Mouse (Mus musculus) hindbrain, embryonic 12.5 days (tissue): Measurements from ENCODE around the gene Frem3. TPM values are rescaled to one million over a fixed set of nuclear protein-coding genes. Genes with fewer than 3 reads are reported as not detected.
A peak's percentile ranks its signal among the peaks of the same experiment; 100 is the strongest.

Experiments
- ATAC-seq: fragments of 200-750 bp; cut with Nextera tagmentation; 2 replicates; pipeline ENCODE4 v1.8.0; 2017; ENCODE audit warnings: moderate TSS enrichment; ENCODE audit not compliant: low FRiP score
- H3K27ac ChIP-seq: fragments of 300-500 bp; sonication (generic); 2 replicates; pipeline ENCODE4 v1.5.1; 2016; ENCODE audit warnings: mild to moderate bottlenecking
- H3K27me3 ChIP-seq: fragments of 300-500 bp; sonication (generic); 2 replicates; pipeline ENCODE4 v1.6.1; 2016; ENCODE audit warnings: mild to moderate bottlenecking
- H3K36me3 ChIP-seq: fragments of 300-500 bp; sonication (generic); 2 replicates; pipeline ENCODE4 v1.6.1; 2016; ENCODE audit warnings: mild to moderate bottlenecking
- H3K4me1 ChIP-seq: fragments of 300-500 bp; sonication (generic); 2 replicates; pipeline ENCODE4 v1.6.1; 2016
- H3K4me2 ChIP-seq: fragments of 300-500 bp; sonication (generic); replicated peaks from 2 replicates; pipeline ENCODE4 v1.6.1; 2016; ENCODE audit warnings: mild to moderate bottlenecking
- H3K4me3 ChIP-seq: fragments of 300-500 bp; sonication (generic); 2 replicates; pipeline ENCODE4 v1.5.1; 2016; ENCODE audit warnings: mild to moderate bottlenecking
- H3K9ac ChIP-seq: fragments of 300-500 bp; sonication (generic); 2 replicates; pipeline ENCODE4 v1.6.1; 2016; ENCODE audit warnings: mild to moderate bottlenecking, moderate library complexity
- H3K9me3 ChIP-seq: fragments of 300-500 bp; sonication (generic); replicated peaks from 2 replicates; pipeline ENCODE4 v1.6.1; 2016; ENCODE audit warnings: mild to moderate bottlenecking
- WGBS: fragments of 180-500 bp; shearing (Covaris S2); methylation state at CpG from one replicate; pipeline ENCODE4 v1.1.7; 2016; 5-methylcytosine and 5-hydroxymethylcytosine counted together
- polyA plus RNA-seq: library from polyadenylated mRNA; unstranded; fragments of >200 nt; fragmentation: Nextera tagmentation; extraction: Ambion mirVana; gene quantifications from 2 replicates; pipeline ENCODE4 v1.2.1, GENCODE M21; 2016

The Frem3 gene
- polyA plus RNA-seq: not detected in 2 replicates

- 2% methylated on average over 32 of the region's 32 CpGs for WGBS
- H3K9ac ChIP-seq: no peak within 1 kb of the TSS
- no peak for ATAC-seq
- peak within 1 kb of the TSS; percentile 6 for H3K4me3 ChIP-seq
- peak within 1 kb of the TSS; percentile 46 for H3K4me2 ChIP-seq
- no peaks in the 10 kb centered on the region for H3K9me3 ChIP-seq
- no peaks in the 10 kb centered on the region for H3K36me3 ChIP-seq
- peaks cover 26% of the 10 kb centered on the region for H3K27me3 ChIP-seq
- peaks cover 6% of the 10 kb centered on the region; the same call in 1 of the 2 replicates for H3K4me1 ChIP-seq
- no peak within 1 kb of the TSS for H3K27ac ChIP-seq
These were observed at the start of gene Frem3 for GRCm38 (mm10) chr8:80610549-80611440. Gene Frem3, plus strand, starts transcription at chr8:80611080.

GRCm38 (mm10) chr8:80564205-80564839, 46.6 kb upstream of the Frem3 start:
- H3K27me3 ChIP-seq: no peaks in the 10 kb centered on the region
- H3K36me3 ChIP-seq: no peaks in the 10 kb centered on the region
- H3K9me3 ChIP-seq: no peaks in the 10 kb centered on the region
- no peak overlapping the region for H3K4me3 ChIP-seq
- H3K4me1 ChIP-seq: peaks cover 6% of the 10 kb centered on the region; the same call in 1 of the 2 replicates
- no peak overlapping the region for H3K9ac ChIP-seq
- no peak overlapping the region for H3K27ac ChIP-seq
- WGBS: 61% methylated on average over 3 of the region's 3 CpGs
- H3K4me2 ChIP-seq: no peak overlapping the region
- ATAC-seq: 0 out of 2 replicates have a peak, but pooled peaks have one; percentile 29

- no peak overlapping the region for H3K27ac ChIP-seq
- no peak overlapping the region for H3K9ac ChIP-seq
- H3K36me3 ChIP-seq: no peaks in the 10 kb centered on the region
- H3K9me3 ChIP-seq: no peaks in the 10 kb centered on the region
- WGBS: 88% methylated on average over 1 of the region's 1 CpGs
- H3K27me3 ChIP-seq: no peaks in the 10 kb centered on the region
- H3K4me3 ChIP-seq: no peak overlapping the region
- no peak overlapping the region for H3K4me2 ChIP-seq
- ATAC-seq: no peak
- peaks cover 6% of the 10 kb centered on the region; the same call in 1 of the 2 replicates for H3K4me1 ChIP-seq
These were observed 43.4 kb upstream of the Frem3 start for GRCm38 (mm10) chr8:80567471-80567870.

GRCm38 (mm10) chr8:80568243-80568995, 42.5 kb upstream of the Frem3 start:
- Histone ChIP-seq H3K27me3 (no peaks in the 10 kb centered on the region), H3K4me2 (no peak overlapping the region), H3K27ac (no peak overlapping the region), H3K9ac (no peak overlapping the region), H3K9me3 (no peaks in the 10 kb centered on the region), H3K4me3 (no peak overlapping the region), H3K4me1 (peaks cover 6% of the 10 kb centered on the region; the same call in 1 of the 2 replicates), H3K36me3 (no peaks in the 10 kb centered on the region)
- WGBS: 70% methylated on average over 6 of the region's 6 CpGs
- no peak for ATAC-seq

GRCm38 (mm10) chr8:80572417-80573061, 38.3 kb upstream of the Frem3 start:
- Histone ChIP-seq H3K4me1 (no peaks in the 10 kb centered on the region), H3K4me2 (no peak overlapping the region), H3K9me3 (no peaks in the 10 kb centered on the region), H3K36me3 (no peaks in the 10 kb centered on the region), H3K9ac (no peak overlapping the region), H3K27ac (no peak overlapping the region), H3K4me3 (no peak overlapping the region), H3K27me3 (no peaks in the 10 kb centered on the region)
- ATAC-seq: no peak
- 59% methylated on average over 1 of the region's 1 CpGs for WGBS

- no peak overlapping the region for H3K27ac ChIP-seq
- no peak overlapping the region for H3K4me2 ChIP-seq
- no peak for ATAC-seq
- no peaks in the 10 kb centered on the region for H3K4me1 ChIP-seq
- no peak overlapping the region for H3K9ac ChIP-seq
- no peaks in the 10 kb centered on the region for H3K9me3 ChIP-seq
- WGBS: 84% methylated on average over 2 of the region's 2 CpGs
- H3K36me3 ChIP-seq: no peaks in the 10 kb centered on the region
- H3K4me3 ChIP-seq: no peak overlapping the region
- H3K27me3 ChIP-seq: no peaks in the 10 kb centered on the region
These were observed 33.8 kb upstream of the Frem3 start for GRCm38 (mm10) chr8:80577126-80577525.

GRCm38 (mm10) chr8:80579038-80579437, 31.8 kb upstream of the Frem3 start:
- Histone ChIP-seq H3K27me3 (no peaks in the 10 kb centered on the region), H3K9ac (no peak overlapping the region), H3K36me3 (no peaks in the 10 kb centered on the region), H3K4me1 (no peaks in the 10 kb centered on the region), H3K4me3 (no peak overlapping the region), H3K27ac (no peak overlapping the region), H3K4me2 (no peak overlapping the region), H3K9me3 (no peaks in the 10 kb centered on the region)
- no peak for ATAC-seq
- 91% methylated on average over 1 of the region's 1 CpGs for WGBS

GRCm38 (mm10) chr8:80592626-80593025, 18.3 kb upstream of the Frem3 start:
- no peaks in the 10 kb centered on the region for H3K4me1 ChIP-seq
- no peak for ATAC-seq
- no peaks in the 10 kb centered on the region for H3K9me3 ChIP-seq
- H3K36me3 ChIP-seq: no peaks in the 10 kb centered on the region
- H3K4me2 ChIP-seq: no peak overlapping the region
- WGBS: 85% methylated on average over 5 of the region's 5 CpGs
- H3K4me3 ChIP-seq: no peak overlapping the region
- no peaks in the 10 kb centered on the region for H3K27me3 ChIP-seq
- H3K9ac ChIP-seq: no peak overlapping the region
- H3K27ac ChIP-seq: no peak overlapping the region

- H3K27me3 ChIP-seq: no peaks in the 10 kb centered on the region
- no peaks in the 10 kb centered on the region for H3K9me3 ChIP-seq
- no peaks in the 10 kb centered on the region for H3K36me3 ChIP-seq
- no peak overlapping the region for H3K4me2 ChIP-seq
- no peak overlapping the region for H3K9ac ChIP-seq
- no peak overlapping the region for H3K4me3 ChIP-seq
- H3K27ac ChIP-seq: no peak overlapping the region
- ATAC-seq: no peak
- 77% methylated on average over 6 of the region's 6 CpGs for WGBS
- H3K4me1 ChIP-seq: no peaks in the 10 kb centered on the region
These were observed 10.2 kb upstream of the Frem3 start for GRCm38 (mm10) chr8:80600600-80601170.

GRCm38 (mm10) chr8:80601886-80602285, 9.0 kb upstream of the Frem3 start:
- no peak overlapping the region for H3K27ac ChIP-seq
- no peak for ATAC-seq
- H3K4me1 ChIP-seq: no peaks in the 10 kb centered on the region
- WGBS: 76% methylated on average over 4 of the region's 4 CpGs
- no peaks in the 10 kb centered on the region for H3K9me3 ChIP-seq
- no peak overlapping the region for H3K4me2 ChIP-seq
- no peak overlapping the region for H3K4me3 ChIP-seq
- H3K36me3 ChIP-seq: no peaks in the 10 kb centered on the region
- H3K9ac ChIP-seq: no peak overlapping the region
- no peaks in the 10 kb centered on the region for H3K27me3 ChIP-seq

- Histone ChIP-seq H3K4me2 (no peak overlapping the region), H3K27me3 (peaks cover 19% of the 10 kb centered on the region), H3K36me3 (no peaks in the 10 kb centered on the region), H3K9me3 (no peaks in the 10 kb centered on the region), H3K4me1 (peaks cover 6% of the 10 kb centered on the region; the same call in 1 of the 2 replicates), H3K4me3 (no peak overlapping the region), H3K27ac (no peak overlapping the region), H3K9ac (no peak overlapping the region)
- WGBS: 87% methylated on average over 4 of the region's 4 CpGs
- no peak for ATAC-seq
These were observed 3.8 kb upstream of the Frem3 start for GRCm38 (mm10) chr8:80607082-80607481.
